Mouse (Mus musculus) E14TG2a.4 (cell line): ENCODE data around the gene Gpr137.
A peak's percentile ranks its signal among the peaks of the same experiment; 100 is the strongest.
"Not testable (repeated sequence)": the region's sequence is repeated elsewhere in the genome, so short reads cannot be mapped to it uniquely, and the experiment has no call there.

Experiments used
- H3K27me3 ChIP-seq: 2 replicates; pipeline ENCODE4 v1.6.1; 2014; ENCODE audit warnings: low read length, control low read depth; ENCODE audit not compliant: insufficient read depth
- H3K36me3 ChIP-seq: 2 replicates; pipeline ENCODE4 v1.6.1; 2014; ENCODE audit warnings: low read length, control low read depth; ENCODE audit not compliant: insufficient read depth
- H3K4me1 ChIP-seq: replicated peaks from 2 replicates; pipeline ENCODE4 v1.6.1; 2014; ENCODE audit warnings: low read depth, low read length, control low read depth
- H3K4me3 ChIP-seq: replicated peaks from 2 replicates; pipeline ENCODE4 v1.5.1; 2014; ENCODE audit warnings: mild to moderate bottlenecking, low read length
- H3K9me3 ChIP-seq: 2 replicates; pipeline ENCODE4 v1.6.1; 2014; ENCODE audit warnings: low read length, control low read depth
- CTCF ChIP-seq: conservative IDR thresholded peaks from 2 replicates; pipeline ENCODE4 v1.5.1; 2014; ENCODE audit warnings: low read length
- NANOG ChIP-seq: IDR thresholded peaks from 2 replicates; pipeline ENCODE4 v1.6.1; 2014; ENCODE audit warnings: borderline replicate concordance, low read length, mixed read lengths
- POU5F1 ChIP-seq: IDR thresholded peaks from 2 replicates; pipeline ENCODE4 v1.6.1; 2014; ENCODE audit warnings: low read length, borderline replicate concordance

Gpr137 gene

DNA sequence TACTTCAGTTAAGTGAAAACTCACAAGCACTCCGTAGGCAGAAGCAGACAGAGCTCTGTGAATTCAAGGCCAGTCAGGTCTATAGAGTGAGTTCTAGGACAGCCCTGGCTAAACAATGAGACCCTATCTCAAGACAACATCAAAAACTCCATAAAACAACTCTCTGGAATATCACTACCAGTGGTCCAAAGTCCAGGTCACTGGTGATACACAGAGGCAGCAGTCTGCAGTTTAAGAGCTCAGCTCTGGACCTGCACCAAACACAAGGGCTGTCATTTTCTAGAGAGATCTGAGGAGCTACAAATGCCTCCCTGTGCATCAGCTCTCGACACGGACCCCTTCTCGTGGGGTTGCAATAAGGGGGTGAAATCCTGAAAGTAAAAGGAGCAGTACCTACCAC lies 24.0 kb downstream of the Gpr137 start:
- Histone ChIP-seq H3K4me1 (peaks cover 58% of the 10 kb centered on the region), H3K36me3 (peaks cover 34% of the 10 kb centered on the region), H3K4me3 (no peak overlapping the region), H3K9me3 (no peaks in the 10 kb centered on the region), H3K27me3 (peaks cover 9% of the 10 kb centered on the region)
- TF ChIP-seq NANOG (no peak), POU5F1 (no peak), CTCF (no peak)

- Histone ChIP-seq H3K4me1 (peaks cover 63% of the 10 kb centered on the region), H3K9me3 (no peaks in the 10 kb centered on the region), H3K36me3 (peaks cover 53% of the 10 kb centered on the region), H3K4me3 (no peak overlapping the region), H3K27me3 (no peaks in the 10 kb centered on the region)
- TF ChIP-seq POU5F1 (no peak), NANOG (no peak), CTCF (no peak)
Observed at GRCm38 (mm10) chr19:6916496-6916895, 25.8 kb downstream of the Gpr137 start.

DNA sequence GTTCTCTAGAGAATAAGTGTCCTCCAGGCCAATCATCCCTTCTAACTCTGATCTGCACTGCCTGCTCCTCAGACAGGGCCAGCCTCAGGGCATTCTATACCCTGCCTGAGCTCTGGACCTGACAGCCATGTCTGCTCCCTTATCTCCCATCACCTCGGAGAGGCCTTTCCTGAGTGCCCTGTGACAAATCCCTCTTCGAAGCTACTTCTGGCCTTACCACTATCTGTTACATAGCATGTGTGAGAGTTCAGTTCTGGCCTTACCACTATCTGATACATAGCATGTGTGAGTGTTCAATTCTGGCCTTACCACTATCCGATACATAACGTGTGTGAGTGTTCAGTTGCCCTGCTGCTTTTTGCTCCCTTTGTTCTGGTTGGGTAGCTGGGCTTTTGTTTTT lies 27.0 kb downstream of the Gpr137 start:
- no peak overlapping the region for H3K4me3 ChIP-seq
- TF ChIP-seq CTCF (no peak), POU5F1 (no peak), NANOG (no peak)
- no peaks in the 10 kb centered on the region for H3K9me3 ChIP-seq
- H3K27me3 ChIP-seq: no peaks in the 10 kb centered on the region
- H3K4me1 ChIP-seq: peaks cover 62% of the 10 kb centered on the region
- H3K36me3 ChIP-seq: peaks cover 59% of the 10 kb centered on the region

DNA sequence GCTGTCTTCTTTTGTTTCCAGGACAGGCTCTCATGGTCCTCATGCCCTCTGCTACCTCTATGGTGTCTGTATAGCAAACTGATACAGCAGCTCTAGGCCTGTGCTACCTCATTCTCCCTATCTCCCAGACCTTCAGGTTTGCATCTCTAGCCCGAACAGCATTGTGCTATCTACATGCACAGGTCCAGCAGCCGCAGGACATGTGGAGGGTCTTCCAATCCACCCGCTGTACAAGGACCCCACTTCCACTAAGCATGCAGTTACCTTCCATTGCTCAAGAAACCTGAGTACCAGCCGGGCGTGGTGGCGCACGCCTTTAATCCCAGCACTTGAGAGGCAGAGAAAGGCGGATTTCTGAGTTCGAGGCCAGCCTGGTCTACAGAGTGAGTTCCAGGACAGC lies 27.7 kb downstream of the Gpr137 start:
- Histone ChIP-seq H3K27me3 (no peaks in the 10 kb centered on the region), H3K4me3 (peak overlapping the region; percentile 65; the same call in 1 of the 2 replicates), H3K36me3 (peaks cover 53% of the 10 kb centered on the region), H3K4me1 (peaks cover 54% of the 10 kb centered on the region), H3K9me3 (no peaks in the 10 kb centered on the region)
- TF ChIP-seq POU5F1 (no peak), CTCF (no peak)

GRCm38 (mm10) chr19:6913991-6914390 lies 28.3 kb downstream of the Gpr137 start:
- TF ChIP-seq NANOG: no peak
- no peak for TF ChIP-seq POU5F1
- TF ChIP-seq CTCF: no peak

DNA sequence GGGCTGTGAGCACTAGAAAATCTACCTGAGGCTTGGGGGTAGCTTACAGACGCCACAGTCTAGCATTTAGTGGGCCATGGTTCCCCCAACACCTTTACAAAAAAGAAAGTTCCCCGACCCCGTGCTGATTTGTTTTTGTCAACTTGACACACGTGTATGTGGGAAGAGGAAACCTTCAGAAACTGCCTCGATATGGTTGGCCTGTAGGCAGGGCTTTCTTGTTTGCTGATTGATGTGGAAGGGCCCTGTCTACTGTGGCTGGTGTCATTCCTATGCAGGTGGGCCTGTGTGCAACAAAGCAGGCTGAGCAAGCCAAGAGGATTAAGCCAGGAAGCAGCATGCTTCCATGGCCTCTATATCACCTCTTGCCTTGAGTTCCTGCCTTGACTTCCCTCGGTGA lies 29.2 kb downstream of the Gpr137 start:
- Histone ChIP-seq H3K27me3 (no peaks in the 10 kb centered on the region), H3K4me3 (no peak overlapping the region), H3K9me3 (no peaks in the 10 kb centered on the region), H3K4me1 (peaks cover 62% of the 10 kb centered on the region), H3K36me3 (peaks cover 41% of the 10 kb centered on the region)
- TF ChIP-seq NANOG (no peak), CTCF (no peak), POU5F1 (no peak)

More at GRCm38 (mm10) chr19:6913991-6914390, 28.3 kb downstream of the Gpr137 start:
- no peaks in the 10 kb centered on the region for H3K27me3 ChIP-seq
- peak overlapping the region; percentile 65 for H3K4me3 ChIP-seq
- no peaks in the 10 kb centered on the region for H3K9me3 ChIP-seq
- H3K4me1 ChIP-seq: peaks cover 52% of the 10 kb centered on the region
- H3K36me3 ChIP-seq: peaks cover 47% of the 10 kb centered on the region

DNA sequence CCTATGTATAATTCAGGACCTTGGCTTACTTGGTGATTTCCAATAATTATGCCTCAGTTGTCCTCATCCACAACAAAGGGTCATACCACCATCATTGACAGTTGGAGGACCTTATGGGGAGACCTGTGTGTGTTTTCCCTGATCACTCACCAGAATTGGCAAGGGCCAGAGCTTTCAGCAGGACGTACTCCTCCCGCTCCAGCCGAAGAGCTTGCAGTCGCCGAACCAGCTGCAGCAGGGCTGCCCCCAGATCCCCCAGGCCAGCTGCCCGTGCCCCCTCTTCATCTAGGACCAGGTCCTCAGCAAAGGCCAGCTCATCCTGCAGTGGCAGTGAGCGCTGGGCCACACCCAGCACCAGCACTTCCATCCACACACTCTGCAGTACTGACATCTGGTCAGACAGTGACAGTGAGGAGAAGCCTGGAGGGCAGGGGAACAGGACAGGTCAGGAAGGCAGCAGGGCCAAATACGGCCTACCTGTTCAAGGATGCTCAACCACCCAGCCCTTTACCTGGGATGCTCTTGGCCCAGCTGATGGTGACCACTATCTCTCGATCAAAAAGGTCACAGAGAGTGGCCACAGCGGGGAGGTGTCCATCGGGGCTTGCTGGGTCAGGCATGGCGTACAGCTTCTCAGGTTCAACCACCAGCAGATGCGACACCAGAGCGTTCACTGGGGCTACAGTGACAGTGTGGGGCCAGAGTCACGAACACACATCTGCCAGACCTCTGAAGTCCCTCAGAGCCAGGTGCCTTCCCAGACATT lies 29.9 kb downstream of the Gpr137 start:
- Histone ChIP-seq H3K36me3 (peaks cover 48% of the 10 kb centered on the region), H3K9me3 (no peaks in the 10 kb centered on the region), H3K4me1 (peaks cover 68% of the 10 kb centered on the region), H3K4me3 (no peak overlapping the region), H3K27me3 (no peaks in the 10 kb centered on the region)
- TF ChIP-seq CTCF (no peak), POU5F1 (no peak), NANOG (no peak)

DNA sequence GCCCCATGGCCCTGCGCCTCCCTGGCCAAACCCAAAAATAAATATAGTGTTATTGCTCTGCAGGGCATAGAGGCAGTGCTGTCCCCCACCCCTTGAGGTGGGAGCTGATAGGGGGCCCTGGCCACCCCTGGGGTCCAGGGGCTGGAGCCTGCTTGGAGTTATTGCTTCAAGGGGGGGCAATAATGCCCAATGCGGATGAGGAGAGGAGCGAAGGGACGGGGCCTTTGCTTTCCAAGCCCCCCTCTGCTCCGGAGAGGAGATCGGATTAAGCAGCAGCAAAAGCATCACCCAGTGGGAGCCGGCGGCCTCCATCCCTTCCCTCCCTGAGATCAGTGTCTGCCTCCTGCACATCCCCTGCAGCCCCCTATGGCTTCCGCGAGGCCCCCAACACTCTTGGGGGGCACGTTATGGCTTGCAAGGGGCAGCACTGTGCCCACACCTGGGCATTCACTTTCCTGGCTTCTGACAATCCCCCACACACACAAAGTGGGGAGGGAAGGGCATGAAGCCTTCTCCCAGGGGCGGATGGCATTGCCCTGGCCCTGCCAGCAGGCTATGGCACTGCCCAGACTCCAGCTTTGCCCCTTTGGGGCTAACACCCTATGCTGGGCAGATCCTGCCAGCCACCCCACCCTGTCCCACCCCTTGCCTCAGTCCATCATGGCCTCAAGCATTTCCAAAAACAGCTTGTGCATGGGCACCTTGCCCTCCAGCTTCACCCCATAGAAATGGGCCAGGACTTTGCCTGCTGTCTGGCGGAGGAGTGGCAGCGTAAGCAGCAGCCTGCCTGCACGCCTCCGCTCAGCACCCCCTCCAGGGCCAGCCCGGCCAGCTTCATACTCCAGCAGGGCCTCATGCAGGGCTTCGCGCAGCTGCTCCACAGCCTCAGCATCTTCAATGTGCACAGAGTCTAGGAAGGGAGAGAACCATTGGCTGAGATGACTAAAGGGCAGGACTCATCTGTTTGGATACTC lies 30.9 kb downstream of the Gpr137 start:
- Histone ChIP-seq H3K9me3 (no peaks in the 10 kb centered on the region), H3K4me3 (peak overlapping the region; percentile 86), H3K36me3 (peaks cover 53% of the 10 kb centered on the region), H3K27me3 (no peaks in the 10 kb centered on the region), H3K4me1 (peaks cover 68% of the 10 kb centered on the region)
- TF ChIP-seq NANOG (no peak), CTCF (no peak), POU5F1 (no peak)

DNA sequence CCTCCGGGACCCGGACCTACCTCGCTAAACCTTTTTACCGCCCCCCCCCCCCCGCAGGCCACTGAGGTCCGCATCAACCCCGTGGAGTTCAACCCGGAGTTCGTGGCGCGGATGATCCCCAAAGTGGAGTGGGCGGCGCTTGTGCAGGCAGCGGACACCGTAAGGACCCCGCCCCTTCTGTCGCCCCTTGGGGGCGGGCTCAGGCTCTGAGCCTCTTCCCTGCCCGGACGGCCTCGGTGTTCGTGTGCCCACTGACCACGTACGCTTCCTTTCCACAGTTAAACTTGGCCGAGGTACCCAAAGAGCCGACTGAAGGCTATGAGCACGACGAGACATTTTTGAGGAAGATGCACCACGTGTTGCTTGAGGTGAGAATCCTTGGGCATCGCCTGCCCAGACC lies 32.0 kb downstream of the Gpr137 start:
- not testable (repeated sequence) for H3K27me3 ChIP-seq, H3K9me3 ChIP-seq
- H3K36me3 ChIP-seq: peaks cover 58% of the 10 kb centered on the region
- peak overlapping the region; percentile 86 for H3K4me3 ChIP-seq
- H3K4me1 ChIP-seq: peaks cover 66% of the 10 kb centered on the region
